Mouse (Mus musculus): ENCODE results near the gene Efna4.

- TF ChIP-seq CTCF (IDR thresholded peaks at IDR 0.05; ENCODE audit: borderline replicate concordance, insufficient read depth, low read depth, low read length) (no peak), POLR2A (IDR thresholded peaks at IDR 0.05; ENCODE audit: borderline replicate concordance, insufficient read depth, low read length) (no peak)
These were observed 23.5 kb downstream of the Efna4 start for GRCm38 (mm10) chr3:89314340-89314739.
